Mouse (Mus musculus) neural tube, embryonic 13.5 days (tissue): ENCODE measurements around the gene Tacc3. TPM values are rescaled to one million over a fixed set of nuclear protein-coding genes. Genes with fewer than 3 reads are reported as not detected.
A peak's percentile ranks its signal among the peaks of the same experiment; 100 is the strongest.

Experiments
- ATAC-seq: fragments of 200-750 bp; cut with Nextera tagmentation; 2 replicates; pipeline ENCODE4 v1.8.0; 2017; ENCODE audit warnings: low read depth, mild to moderate bottlenecking, moderate TSS enrichment, moderate library complexity
- H3K27ac ChIP-seq: fragments of 300-500 bp; sonication (generic); replicated peaks from 2 replicates; pipeline ENCODE4 v1.5.1; 2015; ENCODE audit warnings: moderate library complexity, mild to moderate bottlenecking, inconsistent platforms
- H3K27me3 ChIP-seq: fragments of 300-500 bp; sonication (generic); 2 replicates; pipeline ENCODE4 v1.6.1; 2015; ENCODE audit warnings: mild to moderate bottlenecking, inconsistent platforms
- H3K36me3 ChIP-seq: fragments of 300-500 bp; sonication (generic); 2 replicates; pipeline ENCODE4 v1.6.1; 2015; ENCODE audit warnings: mild to moderate bottlenecking, inconsistent platforms
- H3K4me1 ChIP-seq: fragments of 300-500 bp; sonication (generic); replicated peaks from 2 replicates; pipeline ENCODE4 v1.6.1; 2015; ENCODE audit warnings: inconsistent platforms
- H3K4me2 ChIP-seq: fragments of 300-500 bp; sonication (generic); 2 replicates; pipeline ENCODE4 v1.6.1; 2015; ENCODE audit warnings: inconsistent platforms, mild to moderate bottlenecking, moderate library complexity
- H3K4me3 ChIP-seq: fragments of 300-500 bp; sonication (generic); 2 replicates; pipeline ENCODE4 v1.5.1; 2015; ENCODE audit warnings: mild to moderate bottlenecking, inconsistent platforms
- H3K9ac ChIP-seq: fragments of 300-500 bp; sonication (generic); 2 replicates; pipeline ENCODE4 v1.6.1; 2015; ENCODE audit warnings: moderate library complexity, mild to moderate bottlenecking, inconsistent platforms
- H3K9me3 ChIP-seq: fragments of 300-500 bp; sonication (generic); 2 replicates; pipeline ENCODE4 v1.6.1; 2016; ENCODE audit warnings: inconsistent platforms
- WGBS: fragments of 180-500 bp; shearing (Covaris S2); methylation state at CpG from one replicate; pipeline ENCODE4 v1.1.7; 2015; 5-methylcytosine and 5-hydroxymethylcytosine counted together
- polyA plus RNA-seq: library from polyadenylated mRNA; unstranded; fragments of >200 nt; fragmentation: Nextera tagmentation; extraction: Ambion mirVana; gene quantifications from 2 replicates; pipeline ENCODE4 v1.2.1, GENCODE M21; 2015

Gene Tacc3
- polyA plus RNA-seq, 1 experiment from 2014 or later = 40.7 TPM

DNA sequence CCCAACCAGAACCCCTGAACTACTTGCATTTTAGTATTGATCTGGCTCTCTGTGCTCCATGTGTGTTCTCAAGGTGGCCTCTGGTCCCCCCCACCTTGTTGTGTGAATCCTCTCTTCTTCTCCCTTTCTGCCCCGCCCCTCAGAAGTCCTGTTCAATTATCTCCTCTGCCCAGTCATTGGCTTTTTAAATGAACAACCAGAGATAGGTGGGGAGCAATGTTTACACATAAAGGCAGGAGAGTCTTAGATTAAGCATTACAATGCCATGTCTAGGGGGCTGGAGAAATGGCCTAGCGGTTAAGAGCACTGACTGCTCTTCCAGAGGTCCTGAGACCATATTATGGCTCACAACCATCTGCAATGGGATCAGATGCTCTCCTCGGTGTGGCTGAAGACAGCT, 22.6 kb upstream of the Tacc3 start:
- Histone ChIP-seq H3K9ac (no peak overlapping the region), H3K27me3 (no peaks in the 10 kb centered on the region), H3K4me3 (no peak overlapping the region), H3K4me2 (no peak overlapping the region), H3K36me3 (peaks cover 17% of the 10 kb centered on the region), H3K27ac (no peak overlapping the region), H3K9me3 (no peaks in the 10 kb centered on the region), H3K4me1 (peaks cover 4% of the 10 kb centered on the region)
- no peak for ATAC-seq
- 89% methylated on average over 3 of the region's 3 CpGs for WGBS

DNA sequence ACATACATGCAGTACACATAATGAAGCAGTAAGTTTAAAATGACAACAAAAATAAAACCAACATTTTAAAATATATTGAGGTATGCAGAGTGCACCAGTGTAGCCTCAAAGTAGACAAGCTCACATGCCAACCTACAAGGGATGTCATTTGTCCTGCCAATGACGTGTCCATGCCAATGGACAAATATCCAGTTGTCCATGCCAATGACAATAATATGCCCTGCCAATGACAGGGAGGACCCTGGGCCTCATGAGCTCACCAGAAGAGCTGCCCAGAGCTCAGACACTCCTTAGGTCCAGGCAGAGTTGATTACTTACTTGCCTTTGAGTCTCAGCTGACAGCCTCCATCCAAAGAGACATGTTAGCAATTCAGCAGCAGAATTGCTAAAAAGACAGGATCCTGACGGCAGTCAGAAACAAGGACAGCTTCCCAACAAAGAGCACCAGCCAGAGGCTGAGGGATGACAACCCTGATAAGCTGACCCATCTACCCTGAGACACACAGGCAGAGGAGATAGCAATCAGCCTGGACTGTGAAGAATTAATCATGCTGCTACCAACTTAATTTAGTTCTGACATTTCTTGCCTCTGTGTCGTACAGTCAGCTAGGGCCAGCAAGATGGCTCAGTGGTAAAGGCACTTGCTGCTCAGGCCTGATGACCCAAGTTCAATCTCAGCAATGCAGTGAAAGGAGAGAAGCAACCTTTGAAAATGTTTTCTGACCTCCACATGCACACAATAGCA, 20.1 kb upstream of the Tacc3 start:
- peaks cover 37% of the 10 kb centered on the region for H3K36me3 ChIP-seq
- H3K9ac ChIP-seq = no peak overlapping the region
- H3K4me1 ChIP-seq = no peaks in the 10 kb centered on the region
- H3K4me3 ChIP-seq = no peak overlapping the region
- H3K27me3 ChIP-seq = no peaks in the 10 kb centered on the region
- no peaks in the 10 kb centered on the region for H3K9me3 ChIP-seq
- no peak overlapping the region for H3K27ac ChIP-seq
- no peak for ATAC-seq
- no peak overlapping the region for H3K4me2 ChIP-seq
- WGBS = 85% methylated on average over 3 of the region's 3 CpGs

- no peak for ATAC-seq
- H3K27me3 ChIP-seq = no peaks in the 10 kb centered on the region
- WGBS = 75% methylated on average over 4 of the region's 4 CpGs
Observed at GRCm38 (mm10) chr5:33638826-33639225, 19.1 kb upstream of the Tacc3 start.

DNA sequence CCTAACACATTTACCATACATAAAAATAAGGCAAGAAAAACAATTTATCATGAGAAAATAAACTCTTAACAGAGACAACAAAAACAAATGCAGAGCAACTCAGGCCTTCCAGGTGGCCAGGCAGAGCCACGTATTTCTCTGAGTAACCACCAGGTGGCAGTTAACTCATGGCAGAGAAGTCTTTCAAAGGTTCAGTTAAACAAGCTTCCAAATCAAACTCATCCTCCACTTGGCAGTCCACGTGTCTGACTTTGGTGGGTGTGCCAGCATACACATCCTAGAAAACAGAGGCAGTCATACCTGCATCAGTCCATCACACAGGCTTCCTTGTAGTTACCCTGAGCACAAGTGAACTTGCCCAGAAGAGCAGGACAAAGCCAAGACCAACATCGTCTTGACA, 17.3 kb upstream of the Tacc3 start:
- Histone ChIP-seq H3K4me2 (no peak overlapping the region), H3K27ac (no peak overlapping the region), H3K27me3 (no peaks in the 10 kb centered on the region), H3K36me3 (peaks cover 63% of the 10 kb centered on the region), H3K4me1 (no peaks in the 10 kb centered on the region), H3K4me3 (no peak overlapping the region), H3K9ac (no peak overlapping the region), H3K9me3 (no peaks in the 10 kb centered on the region)
- 41% methylated on average over 3 of the region's 3 CpGs for WGBS
- ATAC-seq = no peak

More at GRCm38 (mm10) chr5:33638826-33639225, 19.1 kb upstream of the Tacc3 start:
- peaks cover 47% of the 10 kb centered on the region for H3K36me3 ChIP-seq
- no peak overlapping the region for H3K27ac ChIP-seq
- H3K4me2 ChIP-seq = no peak overlapping the region
- H3K4me3 ChIP-seq = no peak overlapping the region
- 0 out of 2 replicates have a peak overlapping the region, but pooled peaks have one; percentile 38 for H3K9ac ChIP-seq
- no peaks in the 10 kb centered on the region for H3K9me3 ChIP-seq
- H3K4me1 ChIP-seq = no peaks in the 10 kb centered on the region

- ATAC-seq = no peak
- H3K4me3 ChIP-seq = peak overlapping the region; percentile 84
- peaks cover 35% of the 10 kb centered on the region for H3K4me1 ChIP-seq
- peak overlapping the region; percentile 85 for H3K9ac ChIP-seq
- WGBS = 20% methylated on average over 2 of the region's 2 CpGs
- H3K9me3 ChIP-seq = no peaks in the 10 kb centered on the region
- peak overlapping the region; percentile 97 for H3K27ac ChIP-seq
- peaks cover 56% of the 10 kb centered on the region for H3K36me3 ChIP-seq
- no peaks in the 10 kb centered on the region for H3K27me3 ChIP-seq
- peak overlapping the region; percentile 71 for H3K4me2 ChIP-seq
Observed at GRCm38 (mm10) chr5:33651017-33651416, 6.9 kb upstream of the Tacc3 start.

DNA sequence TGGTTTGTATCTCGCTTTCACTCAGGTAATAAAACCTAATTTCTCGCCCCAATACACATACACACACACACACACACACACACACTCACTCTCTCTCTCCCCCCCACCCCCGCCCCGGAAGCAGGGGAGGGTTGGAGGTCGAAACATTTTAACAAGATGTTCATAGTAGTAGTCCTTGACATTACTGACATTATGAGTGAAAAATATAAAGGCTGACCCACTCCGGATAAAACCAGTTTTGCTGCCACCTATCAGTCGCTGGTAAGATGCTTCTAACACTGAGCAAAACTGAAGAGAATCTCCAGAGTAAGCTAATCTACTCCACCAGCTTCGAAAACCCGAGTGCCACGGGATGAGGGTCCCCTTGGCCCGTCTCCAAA, 6.4 kb upstream of the Tacc3 start:
- Histone ChIP-seq H3K4me3 (peak overlapping the region; percentile 84), H3K36me3 (peaks cover 51% of the 10 kb centered on the region), H3K9ac (peak overlapping the region; percentile 85), H3K4me1 (peaks cover 40% of the 10 kb centered on the region), H3K27ac (peak overlapping the region; percentile 97), H3K4me2 (peak overlapping the region; percentile 71), H3K9me3 (no peaks in the 10 kb centered on the region), H3K27me3 (no peaks in the 10 kb centered on the region)
- ATAC-seq = no peak; the same call in 1 of the 2 replicates
- WGBS = 1% methylated on average over 11 of the region's 11 CpGs

DNA sequence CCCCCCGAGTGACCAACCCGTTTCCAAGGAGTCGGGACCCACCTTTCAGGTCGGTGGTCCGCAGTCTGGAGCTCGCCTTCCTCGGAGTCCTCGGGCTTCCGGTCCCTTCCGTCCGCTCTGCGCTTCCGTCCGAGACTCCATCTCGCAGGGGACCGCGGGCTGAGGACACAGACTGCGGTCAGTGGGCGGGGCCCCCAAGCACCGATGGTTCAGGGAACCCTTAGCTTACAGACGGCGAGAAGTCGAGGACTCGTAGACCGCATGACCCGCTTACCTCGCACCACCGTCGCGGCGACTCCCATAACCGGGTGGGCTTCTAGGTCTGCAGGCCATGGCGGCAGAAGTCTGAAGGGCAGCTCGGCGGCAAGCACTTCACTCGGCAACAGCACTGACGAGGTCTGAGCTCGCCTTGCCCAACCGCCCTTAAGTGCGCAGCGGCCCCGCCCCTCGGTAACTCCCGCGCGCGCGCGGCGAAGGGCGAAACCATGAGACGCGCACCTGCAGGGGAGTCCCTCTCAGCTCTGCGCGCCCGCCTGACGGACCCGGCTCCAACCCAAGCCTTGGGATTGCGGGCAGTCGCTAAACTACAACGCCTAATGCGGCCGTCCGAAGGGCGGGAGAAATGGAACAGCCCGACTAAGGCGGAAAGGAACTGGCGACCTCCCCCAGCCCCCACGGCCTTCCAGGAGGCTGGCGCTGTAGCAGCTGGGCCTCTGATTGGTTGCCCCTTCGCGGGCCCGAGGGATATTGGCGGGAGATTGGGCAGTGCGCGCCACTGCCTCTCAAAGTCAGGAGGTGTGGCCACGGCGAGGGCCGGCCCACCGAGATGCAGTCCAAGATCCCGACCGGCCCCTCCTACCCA, 5.8 kb upstream of the Tacc3 start, which contains the start of gene Slbp:
Gene Slbp, minus strand, starts transcription at position 654 of the 862 bp plus-strand sequence.
- Histone ChIP-seq H3K4me2 (peak within 1 kb of the TSS; percentile 71), H3K4me3 (peak within 1 kb of the TSS; percentile 84), H3K9ac (peak within 1 kb of the TSS; percentile 85), H3K27me3 (no peaks in the 10 kb centered on the region), H3K27ac (peak within 1 kb of the TSS; percentile 97), H3K4me1 (peaks cover 46% of the 10 kb centered on the region), H3K36me3 (peaks cover 45% of the 10 kb centered on the region), H3K9me3 (no peaks in the 10 kb centered on the region)
- ATAC-seq = peak; percentile 96
- whole genome bisulfite sequencing = under 1% methylated on average over 82 of the region's 82 CpGs

GRCm38 (mm10) chr5:33652783-33653173, 5.2 kb upstream of the Tacc3 start:
- peaks cover 39% of the 10 kb centered on the region for H3K36me3 ChIP-seq
- peaks cover 48% of the 10 kb centered on the region for H3K4me1 ChIP-seq
- no peaks in the 10 kb centered on the region for H3K27me3 ChIP-seq
- H3K4me2 ChIP-seq = peak overlapping the region; percentile 71
- peak overlapping the region; percentile 64 for H3K9ac ChIP-seq
- ATAC-seq = peak; percentile 28
- peak overlapping the region; percentile 84 for H3K4me3 ChIP-seq
- 3% methylated on average over 9 of the region's 9 CpGs for WGBS
- no peaks in the 10 kb centered on the region for H3K9me3 ChIP-seq
- H3K27ac ChIP-seq = peak overlapping the region; percentile 97

GRCm38 (mm10) chr5:33654424-33654823, 3.5 kb upstream of the Tacc3 start:
- Histone ChIP-seq H3K9ac (no peak overlapping the region), H3K4me3 (no peak overlapping the region), H3K27me3 (no peaks in the 10 kb centered on the region), H3K4me2 (no peak overlapping the region), H3K9me3 (no peaks in the 10 kb centered on the region), H3K36me3 (peaks cover 28% of the 10 kb centered on the region), H3K4me1 (peaks cover 56% of the 10 kb centered on the region), H3K27ac (no peak overlapping the region)
- no peak for ATAC-seq
- 93% methylated on average over 13 of the region's 13 CpGs for WGBS

DNA sequence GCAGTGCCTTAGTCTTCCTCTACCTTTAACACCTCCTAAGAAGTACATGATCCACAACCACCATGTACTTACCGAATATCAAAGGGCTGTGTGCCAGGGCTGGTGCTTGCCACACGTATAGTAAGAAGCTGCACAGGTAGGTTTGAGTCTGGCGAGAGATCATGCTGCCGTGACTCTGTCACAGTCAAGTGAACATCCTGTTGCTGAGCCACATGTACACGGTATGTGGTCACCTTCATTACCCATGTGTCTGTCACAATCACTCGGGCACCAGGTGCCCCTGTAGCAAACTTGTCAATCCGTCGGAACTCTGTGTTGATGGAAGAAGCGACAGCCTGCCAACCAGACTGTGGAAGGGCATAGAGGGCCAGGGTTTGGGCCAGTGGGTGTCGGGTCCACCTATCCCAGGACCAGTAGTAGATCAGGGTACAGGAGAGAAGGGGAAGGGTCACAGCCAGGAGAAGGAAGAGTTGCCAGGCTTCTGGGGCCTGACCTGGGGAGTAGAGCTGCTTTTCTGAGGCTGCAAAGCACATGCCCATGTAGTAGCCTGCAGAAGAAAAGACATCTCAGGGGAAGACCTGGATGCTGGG, 2.6 kb upstream of the Tacc3 start:
- H3K9me3 ChIP-seq = no peaks in the 10 kb centered on the region
- no peak overlapping the region for H3K4me3 ChIP-seq
- H3K4me1 ChIP-seq = peaks cover 50% of the 10 kb centered on the region
- no peak overlapping the region for H3K4me2 ChIP-seq
- no peak for ATAC-seq
- WGBS = 91% methylated on average over 10 of the region's 10 CpGs
- H3K9ac ChIP-seq = peak overlapping the region; percentile 28; the same call in 1 of the 2 replicates
- H3K27me3 ChIP-seq = no peaks in the 10 kb centered on the region
- H3K36me3 ChIP-seq = peaks cover 22% of the 10 kb centered on the region
- no peak overlapping the region for H3K27ac ChIP-seq

DNA sequence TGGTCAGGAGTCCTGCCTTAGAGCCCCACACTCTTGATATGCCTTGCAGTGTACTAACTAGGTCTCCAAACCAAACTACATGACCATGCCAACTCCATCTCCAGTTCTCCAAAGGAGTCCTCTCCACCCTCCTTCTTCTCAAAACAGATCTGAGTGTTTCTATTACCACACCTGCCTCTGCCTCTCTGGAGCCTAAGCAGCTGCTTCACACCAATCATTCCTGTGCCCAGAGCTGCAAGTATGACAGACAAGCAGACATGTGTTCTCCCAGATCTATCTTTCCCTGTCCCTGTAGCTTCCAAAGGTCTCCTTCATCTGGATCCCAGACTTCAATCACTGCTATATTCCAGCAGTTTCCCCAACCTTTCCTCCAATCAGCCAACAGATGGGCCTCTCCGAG, 1.2 kb upstream of the Tacc3 start:
- 45% methylated on average over 1 of the region's 1 CpGs for WGBS
- Histone ChIP-seq H3K4me3 (peak overlapping the region; percentile 68), H3K4me1 (peaks cover 38% of the 10 kb centered on the region), H3K27me3 (no peaks in the 10 kb centered on the region), H3K9me3 (no peaks in the 10 kb centered on the region), H3K36me3 (peaks cover 29% of the 10 kb centered on the region), H3K27ac (peak overlapping the region; percentile 95), H3K4me2 (peak overlapping the region; percentile 95), H3K9ac (peak overlapping the region; percentile 84)
- ATAC-seq = no peak
